Mouse (Mus musculus) R1 (cell line): Measurements from ENCODE around the gene Olfr299.

Source experiments
- DNase-seq: peaks from one replicate; pipeline ENCODE4 v3.0.0-alpha.2; 2018; ENCODE audit warnings: low read depth, low spot score

Gene Olfr299

GRCm38 (mm10) chr7:86459621-86460020 is at the start of gene Olfr299:
Gene Olfr299 (plus strand): TSS chr7:86459921.
- no peak for DNase-seq

GRCm38 (mm10) chr7:86492384-86492783 is 32.7 kb downstream of the Olfr299 start, which contains the start of gene Olfr298:
Gene Olfr298 (minus strand): TSS chr7:86492484.
- no peak for DNase-seq
